Mouse (Mus musculus) left cerebral cortex, adult 18-20 months (tissue): ENCODE measurements at regions not wholly inside any gene's neighbourhood (a gene's known extent, or its start where the extent isn't known, plus 50 kb on each side); places are given as distances from the start of the nearest gene placed in this dataset.

Experiments used
- DNase-seq, 2 experiments: peaks; one replicate each; pipeline ENCODE4 v3.0.0; 2021 to 2022; ENCODE audit warnings: low spot score in 2 of 2, mixed read lengths in 1 of 2

- no peak for DNase-seq
These were observed 456.0 kb upstream of the Mpdz start for GRCm38 (mm10) chr4:81898661-81899060.

DNA sequence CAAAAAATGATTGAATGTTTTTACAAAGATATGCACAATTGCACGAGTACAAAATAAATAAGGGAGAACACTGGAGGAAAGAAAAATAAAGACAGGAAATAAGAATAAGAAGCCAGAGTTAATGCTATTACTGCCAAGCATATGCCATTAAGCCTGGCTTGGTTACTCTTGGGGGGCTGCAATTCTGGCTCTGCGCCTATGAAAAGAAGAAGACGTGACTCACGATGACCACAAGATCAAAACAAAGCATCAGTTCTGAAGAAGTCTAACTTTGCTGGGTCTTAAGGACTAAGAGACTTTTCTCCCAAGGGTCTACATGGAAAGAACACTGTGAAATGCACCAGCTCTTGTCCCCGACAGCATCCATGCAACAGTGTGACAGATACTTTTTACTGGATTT, 454.8 kb upstream of the Mpdz start:
- DNase-seq = no peak

DNA sequence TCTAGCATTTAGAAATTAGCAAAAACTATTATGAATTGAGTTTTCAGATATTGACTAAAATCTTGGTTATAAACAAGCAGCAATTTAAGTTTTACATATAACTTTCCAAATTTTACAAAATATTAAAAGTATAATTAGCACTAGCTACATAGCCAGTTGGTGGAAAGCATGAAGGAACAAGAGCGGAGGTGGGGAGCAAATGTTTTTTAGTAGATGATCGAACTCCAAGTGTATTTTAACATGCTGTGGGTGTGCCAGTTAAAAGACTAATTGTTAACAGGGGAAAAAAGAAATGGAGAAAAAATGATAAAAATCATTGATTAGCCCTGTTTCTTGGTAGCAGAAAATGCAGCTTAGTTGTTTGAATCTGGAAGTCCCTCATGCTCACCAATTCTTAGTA, 426.3 kb upstream of the Mpdz start:
- no peak for DNase-seq

DNA sequence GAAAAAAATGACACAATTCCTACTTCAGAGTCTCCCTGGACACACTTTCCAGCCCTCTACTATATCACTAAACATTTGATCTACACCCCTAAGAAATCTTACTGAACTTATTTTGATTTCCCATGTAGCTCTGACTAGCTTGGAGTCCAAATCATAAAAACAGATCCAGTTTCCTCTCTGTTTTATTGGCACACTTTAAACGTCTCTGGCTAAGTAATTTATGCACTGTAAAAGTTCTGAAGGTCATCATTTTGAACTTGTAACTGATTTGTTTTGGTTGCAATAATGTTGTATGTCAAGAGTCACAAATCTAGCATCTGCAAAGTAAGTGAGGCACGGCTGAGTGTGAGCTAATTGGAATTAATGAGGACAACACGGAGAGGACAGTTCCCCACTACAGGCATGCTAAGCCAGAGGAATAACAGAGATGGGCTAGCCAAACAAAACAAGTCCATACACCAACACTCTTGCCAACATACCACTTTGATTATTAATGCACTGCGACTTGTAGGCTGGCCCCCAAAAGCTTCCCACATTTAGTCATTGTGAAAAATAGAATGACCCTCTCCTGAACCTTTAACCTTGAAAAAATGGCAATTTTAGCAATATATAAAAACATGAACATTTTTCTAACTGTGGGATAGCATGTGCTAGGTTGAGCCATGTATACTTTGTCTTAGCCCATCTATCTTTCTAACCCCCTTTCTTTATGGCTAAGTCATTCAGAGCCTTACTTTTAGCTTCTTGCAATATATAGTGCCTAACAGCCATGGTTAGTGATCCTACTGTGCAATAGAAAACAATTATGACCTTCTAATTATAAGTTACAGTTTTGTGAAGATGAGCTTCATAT, 399.3 kb upstream of the Mpdz start:
- DNase-seq = no peak

GRCm38 (mm10) chr4:81829972-81830371, 387.4 kb upstream of the Mpdz start:
- DNase-seq = no peak

DNA sequence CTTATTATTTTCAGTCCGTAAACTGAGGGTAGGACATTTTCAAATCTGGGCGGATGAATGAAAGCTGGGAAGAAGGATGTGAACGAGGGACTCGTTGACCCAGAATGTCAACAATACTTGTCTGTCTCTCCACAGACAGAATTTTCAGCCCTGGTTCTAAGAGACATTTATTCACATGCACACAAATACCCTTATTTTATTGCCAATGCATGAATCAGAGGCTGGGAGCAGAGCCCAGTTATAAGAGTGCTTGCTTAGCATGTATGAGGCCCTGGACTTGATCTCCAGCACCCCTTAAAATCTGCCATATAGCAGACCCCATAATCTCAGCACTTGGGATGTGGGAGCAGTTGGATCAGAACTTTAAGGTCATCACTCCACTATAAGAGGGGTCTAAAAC, 384.8 kb upstream of the Mpdz start:
- no peak for DNase-seq

- DNase-seq = no peak
These were observed 383.4 kb upstream of the Mpdz start for GRCm38 (mm10) chr4:81825966-81826365.

DNA sequence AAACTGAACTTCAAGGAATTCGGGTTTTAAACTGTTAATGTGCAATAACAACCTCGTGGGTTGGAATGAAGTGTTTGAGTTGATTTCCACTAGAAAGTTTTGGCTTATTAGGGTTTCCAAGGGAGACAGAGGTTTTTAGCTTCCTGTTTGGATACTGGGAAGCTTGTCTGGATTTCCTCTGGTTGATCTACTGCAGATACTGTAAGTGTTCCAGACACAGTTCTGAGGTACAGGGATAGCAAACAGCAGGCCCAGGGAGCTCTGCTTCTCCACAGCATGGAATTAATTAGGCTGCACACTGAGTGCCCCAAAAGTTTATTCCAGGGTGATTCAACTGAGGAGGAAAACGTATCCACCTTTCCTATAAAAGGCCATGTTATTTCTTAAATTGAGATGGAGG, 381.0 kb upstream of the Mpdz start:
- DNase-seq = no peak

GRCm38 (mm10) chr4:81789274-81789673, 346.7 kb upstream of the Mpdz start:
- no peak for DNase-seq

DNA sequence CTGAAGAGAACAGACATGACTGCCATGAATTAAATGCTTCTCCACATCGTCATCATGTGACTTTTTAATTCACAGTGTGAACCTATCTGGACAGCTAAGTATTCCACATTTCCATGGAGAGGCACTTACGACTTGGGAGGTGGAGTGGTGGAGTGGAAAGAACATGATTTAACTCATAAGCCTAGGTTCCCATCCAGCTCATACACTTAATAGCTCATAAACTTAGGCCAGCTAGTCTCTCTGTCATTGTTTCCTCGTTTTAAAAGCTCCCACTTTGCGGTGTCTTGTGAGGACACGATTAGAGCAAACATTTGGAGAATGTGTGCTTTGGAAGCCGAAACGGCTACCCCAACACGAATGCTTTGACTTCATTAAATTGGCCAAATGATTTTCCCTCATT, 346.0 kb upstream of the Mpdz start:
- DNase-seq = no peak

DNA sequence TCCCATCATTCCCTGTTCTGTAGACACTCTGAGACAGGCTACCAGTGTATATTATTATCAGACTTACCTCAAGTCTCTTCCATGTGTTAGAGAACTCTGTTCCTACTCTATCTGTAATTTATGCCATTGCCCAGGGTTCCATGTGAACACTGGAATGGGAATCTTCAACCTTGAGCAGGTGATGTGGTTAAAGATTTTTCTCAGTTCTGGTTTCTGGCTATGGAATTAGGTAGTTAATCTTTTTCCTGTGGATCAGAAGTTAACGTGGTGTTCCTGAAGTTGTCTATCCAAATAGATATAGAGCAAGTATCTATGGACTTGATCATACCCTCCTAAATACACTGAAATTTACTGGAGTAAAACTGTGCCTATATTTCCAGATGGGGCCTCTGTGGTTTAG, 339.4 kb upstream of the Mpdz start:
- DNase-seq = no peak

DNA sequence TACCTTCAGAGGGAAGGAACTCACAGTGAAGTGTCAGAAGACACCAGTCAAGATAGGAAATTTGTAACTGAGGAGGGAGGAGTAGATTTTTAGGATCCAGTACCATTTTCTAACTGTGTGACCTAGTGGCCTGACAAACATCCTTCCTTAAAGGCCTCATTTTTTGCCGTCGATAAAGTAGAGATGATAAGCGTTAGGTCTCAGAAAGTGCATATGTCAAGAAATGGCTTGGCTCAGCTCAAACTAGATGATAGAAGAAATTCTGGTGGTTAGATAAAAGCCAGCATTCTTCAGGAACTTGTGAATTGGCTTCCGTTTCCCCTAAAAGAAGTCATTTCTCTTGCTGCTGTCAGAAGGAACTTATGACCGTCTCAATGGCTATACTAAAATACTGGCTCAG, 324.1 kb upstream of the Mpdz start:
- no peak for DNase-seq

DNA sequence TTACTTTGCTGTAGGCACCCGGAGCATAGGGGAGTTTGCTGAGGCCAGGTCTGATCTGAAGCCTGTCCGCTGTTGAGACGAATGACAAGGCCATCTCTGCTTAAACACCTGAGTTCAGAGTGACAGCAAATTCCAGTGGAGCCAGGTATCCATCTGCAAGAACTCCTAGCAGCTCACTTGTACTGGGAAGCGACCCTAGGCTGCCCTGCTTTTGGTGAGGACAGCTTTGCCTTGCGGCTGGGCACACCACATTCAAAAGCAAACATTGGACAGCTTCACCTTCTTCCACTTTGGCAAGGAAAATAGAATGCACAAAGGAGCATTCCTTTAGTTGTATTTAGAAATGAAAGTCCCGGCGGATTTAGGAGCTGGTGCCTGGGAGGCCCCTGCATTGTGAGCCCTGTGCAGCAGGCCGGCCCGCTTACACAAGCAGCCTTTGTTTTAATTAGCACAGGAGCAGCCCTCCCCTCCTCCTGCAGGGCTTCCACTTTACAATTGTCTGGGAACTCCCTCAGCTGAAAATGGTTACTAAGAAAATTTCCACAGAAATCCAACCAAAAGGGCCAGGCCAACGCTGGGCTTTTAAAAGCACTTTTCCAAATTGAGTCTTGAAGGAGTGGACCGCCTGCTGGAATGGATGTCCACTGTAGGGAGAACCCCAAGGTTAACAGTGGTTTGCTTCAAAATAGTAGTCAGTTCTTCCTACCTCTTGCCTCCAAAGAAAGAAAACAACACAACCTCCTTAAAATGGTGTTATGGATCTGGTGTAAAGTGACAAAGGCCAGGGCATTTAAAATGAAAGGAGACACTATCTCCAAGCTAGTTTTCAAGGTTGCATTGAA, 321.6 kb upstream of the Mpdz start:
- no peak for DNase-seq

DNA sequence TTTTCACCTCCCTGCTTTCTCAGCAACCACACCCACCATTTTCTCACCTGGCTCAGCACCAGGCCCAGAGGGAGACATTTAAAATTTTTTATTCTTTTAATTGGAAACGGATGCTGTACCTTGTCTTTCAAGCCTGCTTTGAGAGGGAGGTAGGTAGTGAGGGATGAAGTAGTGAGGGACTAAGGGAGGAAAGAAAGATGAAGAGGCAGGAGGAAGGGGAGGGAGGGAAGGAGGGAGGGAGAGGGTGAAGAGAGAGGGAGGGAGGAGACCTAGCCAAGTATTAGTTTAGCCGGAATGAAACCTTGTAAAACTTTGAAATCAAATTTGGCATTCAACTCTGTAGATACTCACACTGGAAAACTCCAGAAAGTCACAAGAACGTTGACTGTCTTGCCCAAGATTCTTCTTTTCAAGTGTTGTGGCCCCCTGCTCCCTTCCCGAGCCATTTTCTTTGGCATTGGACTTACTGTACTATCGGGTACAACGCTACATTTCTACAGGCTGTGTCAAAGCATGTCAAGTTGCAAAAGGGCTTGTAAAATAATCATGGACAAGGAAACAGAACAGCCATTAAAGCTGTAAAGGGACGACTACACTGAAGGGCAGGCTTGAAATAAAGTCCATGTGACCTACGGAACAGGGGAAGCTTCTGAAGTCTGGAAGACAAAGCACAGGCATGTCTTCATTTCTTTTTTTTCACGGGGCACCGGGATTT, 320.9 kb upstream of the Mpdz start:
- no peak for DNase-seq

- DNase-seq = no peak
These were observed 320.1 kb upstream of the Mpdz start for GRCm38 (mm10) chr4:81762592-81763229.

DNA sequence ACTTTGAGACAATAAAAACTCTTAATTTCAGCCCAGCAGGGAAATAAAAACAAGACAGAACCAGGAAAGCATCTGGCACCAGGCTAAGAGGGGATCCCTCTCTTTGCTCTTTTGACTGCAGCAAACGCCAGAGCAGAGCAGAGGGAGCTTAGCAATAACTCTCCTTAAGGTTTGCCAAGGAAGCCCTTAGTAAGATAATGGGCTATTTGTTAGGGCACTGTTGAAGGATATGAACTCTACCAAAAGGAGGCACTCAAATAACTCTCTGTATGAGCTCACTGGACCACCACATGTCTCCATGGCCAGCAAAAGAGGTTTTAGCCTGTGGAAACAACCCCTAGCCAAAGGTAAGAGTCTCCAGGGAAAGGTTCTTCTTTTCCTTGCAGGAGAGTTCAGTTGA, 315.3 kb upstream of the Mpdz start:
- no peak for DNase-seq

GRCm38 (mm10) chr4:81744629-81745509, 302.3 kb upstream of the Mpdz start:
- DNase-seq = no peak

DNA sequence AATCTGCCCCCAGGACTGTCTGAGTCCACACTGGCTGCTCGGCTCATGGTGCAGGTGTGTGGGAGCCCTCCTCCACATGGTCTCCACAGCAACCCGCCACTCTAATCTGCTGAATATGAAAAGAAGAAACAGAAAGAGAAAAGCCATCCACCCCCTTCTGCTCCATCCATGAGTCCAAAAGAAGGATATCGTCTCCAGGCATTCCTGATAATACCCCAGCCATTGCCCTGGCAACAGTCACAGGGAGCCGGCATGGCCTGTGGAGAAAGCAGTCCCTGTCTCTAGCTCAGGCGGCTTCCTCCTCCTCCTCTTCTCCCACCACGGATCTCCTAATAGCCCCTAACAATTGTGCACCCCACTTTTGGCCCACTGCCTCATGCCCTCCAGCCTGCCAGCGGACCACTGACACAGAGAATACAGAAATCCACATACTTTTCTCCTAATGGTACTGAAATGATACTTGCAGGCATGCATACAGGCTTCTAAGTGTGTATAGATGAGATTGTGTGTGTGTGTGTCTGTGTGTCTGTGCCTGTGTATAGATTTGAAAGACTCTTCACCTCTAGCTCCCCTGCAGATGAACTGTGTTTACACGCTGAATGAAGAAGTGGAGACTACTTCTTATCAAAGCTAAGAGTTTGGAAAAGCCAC, 301.5 kb upstream of the Mpdz start:
- peak; percentile 19 to 51 for DNase-seq

- no peak for DNase-seq
These were observed 300.2 kb upstream of the Mpdz start for GRCm38 (mm10) chr4:81742536-81743459.
